Mouse (Mus musculus) hindbrain, embryonic 12.5 days (tissue): ENCODE data around the gene Aak1. TPM values are rescaled to one million over a fixed set of nuclear protein-coding genes. Genes with fewer than 3 reads are reported as not detected.

ENCODE experiments used
- ATAC-seq: fragments of 200-750 bp; cut with Nextera tagmentation; 2 replicates; pipeline ENCODE4 v1.8.0; 2017; ENCODE audit warnings: moderate TSS enrichment; ENCODE audit not compliant: low FRiP score
- H3K27ac ChIP-seq: fragments of 300-500 bp; sonication (generic); 2 replicates; pipeline ENCODE4 v1.5.1; 2016; ENCODE audit warnings: mild to moderate bottlenecking
- H3K27me3 ChIP-seq: fragments of 300-500 bp; sonication (generic); 2 replicates; pipeline ENCODE4 v1.6.1; 2016; ENCODE audit warnings: mild to moderate bottlenecking
- H3K36me3 ChIP-seq: fragments of 300-500 bp; sonication (generic); 2 replicates; pipeline ENCODE4 v1.6.1; 2016; ENCODE audit warnings: mild to moderate bottlenecking
- H3K4me1 ChIP-seq: fragments of 300-500 bp; sonication (generic); 2 replicates; pipeline ENCODE4 v1.6.1; 2016
- H3K4me2 ChIP-seq: fragments of 300-500 bp; sonication (generic); replicated peaks from 2 replicates; pipeline ENCODE4 v1.6.1; 2016; ENCODE audit warnings: mild to moderate bottlenecking
- H3K4me3 ChIP-seq: fragments of 300-500 bp; sonication (generic); 2 replicates; pipeline ENCODE4 v1.5.1; 2016; ENCODE audit warnings: mild to moderate bottlenecking
- H3K9ac ChIP-seq: fragments of 300-500 bp; sonication (generic); 2 replicates; pipeline ENCODE4 v1.6.1; 2016; ENCODE audit warnings: mild to moderate bottlenecking, moderate library complexity
- H3K9me3 ChIP-seq: fragments of 300-500 bp; sonication (generic); replicated peaks from 2 replicates; pipeline ENCODE4 v1.6.1; 2016; ENCODE audit warnings: mild to moderate bottlenecking
- WGBS: fragments of 180-500 bp; shearing (Covaris S2); methylation state at CpG from one replicate; pipeline ENCODE4 v1.1.7; 2016; 5-methylcytosine and 5-hydroxymethylcytosine counted together
- polyA plus RNA-seq: library from polyadenylated mRNA; unstranded; fragments of >200 nt; fragmentation: Nextera tagmentation; extraction: Ambion mirVana; gene quantifications from 2 replicates; pipeline ENCODE4 v1.2.1, GENCODE M21; 2016

The Aak1 gene
- polyA plus RNA-seq = 37.0 and 47.6 TPM in 2 replicates

DNA sequence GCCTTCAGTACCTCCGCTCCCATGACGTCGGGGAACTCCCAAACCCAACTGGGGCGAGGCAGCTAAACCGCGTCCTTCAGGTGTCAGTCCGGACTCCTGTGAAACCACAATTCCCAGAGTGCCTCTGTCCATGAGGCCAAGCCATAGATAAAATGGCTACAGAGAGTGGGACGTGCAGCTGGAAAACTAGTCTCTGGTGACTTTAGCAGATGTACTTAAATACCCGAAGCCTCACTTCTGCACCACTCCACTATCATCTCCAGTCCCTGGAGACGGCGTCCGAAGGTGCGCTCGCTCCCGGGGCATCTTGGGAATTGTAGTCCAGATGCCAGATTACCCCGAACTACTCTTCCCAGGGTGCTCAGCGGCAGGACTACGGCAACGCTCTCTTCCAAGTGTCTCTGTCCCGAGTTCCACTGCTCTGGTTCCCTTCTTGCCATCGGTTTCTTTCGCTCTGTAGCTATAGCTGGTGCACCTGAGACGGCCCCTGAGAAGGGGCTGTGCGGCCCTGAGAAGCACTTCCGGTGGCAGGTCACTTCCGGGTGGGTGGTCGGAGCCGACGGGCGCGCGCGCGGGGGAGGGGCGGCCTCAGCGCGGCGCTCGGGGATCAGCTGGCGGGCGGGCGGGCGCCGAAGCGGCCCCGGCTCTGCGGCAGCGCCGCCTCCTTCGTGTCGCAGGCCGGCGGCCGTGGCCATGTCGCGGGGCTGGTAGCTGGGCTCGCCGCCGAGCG lies at the start of gene Aak1:
Aak1 (plus strand) TSS at position 603 of the 730 bp plus-strand sequence.
- ATAC-seq = peak; percentile 94
- H3K4me2 ChIP-seq = peak within 1 kb of the TSS; percentile 88
- H3K9ac ChIP-seq = peak within 1 kb of the TSS; percentile 81
- no peaks in the 10 kb centered on the region for H3K9me3 ChIP-seq
- H3K4me1 ChIP-seq = peaks cover 37% of the 10 kb centered on the region
- peak within 1 kb of the TSS; percentile 75 for H3K4me3 ChIP-seq
- under 1% methylated on average over 50 of the region's 60 CpGs for WGBS
- H3K27ac ChIP-seq = peak within 1 kb of the TSS; percentile 97
- H3K36me3 ChIP-seq = 0 out of 2 replicates have a peak, but pooled peaks cover 2% of the 10 kb centered on the region
- no peaks in the 10 kb centered on the region for H3K27me3 ChIP-seq

GRCm38 (mm10) chr6:86800467-86800866 lies 48.9 kb upstream of the Aak1 start:
- no peaks in the 10 kb centered on the region for H3K9me3 ChIP-seq
- H3K4me3 ChIP-seq = no peak overlapping the region
- no peaks in the 10 kb centered on the region for H3K4me1 ChIP-seq
- no peak overlapping the region for H3K4me2 ChIP-seq
- H3K9ac ChIP-seq = no peak overlapping the region
- H3K36me3 ChIP-seq = no peaks in the 10 kb centered on the region
- peaks cover 1% of the 10 kb centered on the region; the same call in 1 of the 2 replicates for H3K27me3 ChIP-seq
- WGBS = 88% methylated on average over 3 of the region's 3 CpGs
- ATAC-seq = no peak
- H3K27ac ChIP-seq = no peak overlapping the region

GRCm38 (mm10) chr6:86801431-86801830 lies 47.9 kb upstream of the Aak1 start:
- H3K36me3 ChIP-seq = no peaks in the 10 kb centered on the region
- no peaks in the 10 kb centered on the region for H3K4me1 ChIP-seq
- H3K4me3 ChIP-seq = no peak overlapping the region
- H3K9ac ChIP-seq = no peak overlapping the region
- H3K27me3 ChIP-seq = no peaks in the 10 kb centered on the region
- no peak for ATAC-seq
- H3K27ac ChIP-seq = no peak overlapping the region
- no peak overlapping the region for H3K4me2 ChIP-seq
- WGBS = 42% methylated on average over 11 of the region's 11 CpGs
- no peaks in the 10 kb centered on the region for H3K9me3 ChIP-seq

- Histone ChIP-seq H3K4me3 (no peak overlapping the region), H3K9me3 (no peaks in the 10 kb centered on the region), H3K27me3 (0 out of 2 replicates have a peak, but pooled peaks cover 3% of the 10 kb centered on the region), H3K27ac (no peak overlapping the region), H3K4me1 (no peaks in the 10 kb centered on the region), H3K36me3 (no peaks in the 10 kb centered on the region), H3K4me2 (no peak overlapping the region), H3K9ac (no peak overlapping the region)
- 71% methylated on average over 3 of the region's 3 CpGs for WGBS
- ATAC-seq = no peak
Measured at GRCm38 (mm10) chr6:86804646-86805045, 44.7 kb upstream of the Aak1 start.

DNA sequence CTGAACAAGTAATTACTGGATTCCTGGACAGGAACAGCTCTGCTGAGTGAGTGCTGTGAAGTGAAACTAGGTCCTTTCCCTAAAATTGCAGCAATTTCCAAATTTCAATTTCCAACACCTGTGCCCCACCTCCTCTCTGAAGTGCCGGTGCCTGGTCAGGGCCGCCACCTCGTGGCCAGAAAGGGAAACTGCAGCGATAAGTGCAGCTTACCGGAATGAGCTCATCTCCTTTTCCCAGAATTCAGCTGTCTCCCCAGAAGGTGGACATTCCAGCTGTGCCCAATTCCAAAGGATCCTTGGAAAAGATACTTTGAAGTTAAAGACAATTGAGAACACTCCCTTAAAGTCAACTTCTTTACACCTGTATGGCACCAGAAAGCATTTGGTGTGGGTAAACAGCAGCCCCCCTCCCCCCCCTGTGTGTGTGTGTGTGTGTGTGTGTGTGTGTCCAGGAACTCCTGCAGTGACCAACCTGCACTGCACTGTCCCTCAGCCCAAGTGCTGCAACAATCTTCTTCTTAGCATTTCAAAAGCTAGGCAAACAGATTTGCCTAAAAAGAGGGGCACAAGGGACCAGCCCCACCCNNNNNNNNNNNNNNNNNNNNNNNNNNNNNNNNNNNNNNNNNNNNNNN lies 42.7 kb upstream of the Aak1 start:
- WGBS = 5% methylated on average over 5 of the region's 5 CpGs
- Histone ChIP-seq H3K27me3 (0 out of 2 replicates have a peak, but pooled peaks cover 3% of the 10 kb centered on the region), H3K4me2 (no peak overlapping the region), H3K27ac (no peak overlapping the region), H3K9ac (no peak overlapping the region), H3K9me3 (no peaks in the 10 kb centered on the region), H3K4me1 (no peaks in the 10 kb centered on the region), H3K4me3 (no peak overlapping the region), H3K36me3 (no peaks in the 10 kb centered on the region)
- ATAC-seq = no peak

- Histone ChIP-seq H3K4me1 (peaks cover 11% of the 10 kb centered on the region), H3K9ac (no peak overlapping the region), H3K36me3 (no peaks in the 10 kb centered on the region), H3K4me2 (no peak overlapping the region), H3K27ac (no peak overlapping the region), H3K9me3 (no peaks in the 10 kb centered on the region), H3K27me3 (no peaks in the 10 kb centered on the region), H3K4me3 (no peak overlapping the region)
- WGBS = 65% methylated on average over 4 of the region's 4 CpGs
- ATAC-seq = no peak
Measured at GRCm38 (mm10) chr6:86812919-86813318, 36.4 kb upstream of the Aak1 start.

DNA sequence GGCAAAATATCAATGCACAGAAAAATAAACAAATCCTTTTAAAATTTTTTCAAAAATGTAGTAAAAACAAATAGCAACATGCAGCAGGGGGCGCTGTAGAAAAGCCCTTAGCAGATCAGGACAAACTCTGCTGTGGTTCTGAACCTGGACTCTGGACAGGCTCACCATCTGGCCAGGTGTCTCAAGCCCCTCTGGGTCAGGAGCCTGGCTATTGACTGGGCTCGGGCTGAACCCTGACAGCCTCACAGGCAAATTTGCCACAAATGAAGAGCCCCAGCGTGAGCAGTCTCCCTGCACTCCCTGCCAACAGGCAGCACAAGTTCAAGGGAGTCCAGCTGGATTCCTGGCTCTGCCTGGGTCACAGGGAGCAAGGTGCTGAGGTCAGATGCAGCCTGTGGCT lies 36.0 kb upstream of the Aak1 start:
- WGBS = 24% methylated on average over 3 of the region's 3 CpGs
- H3K4me3 ChIP-seq = no peak overlapping the region
- peaks cover 11% of the 10 kb centered on the region for H3K4me1 ChIP-seq
- H3K4me2 ChIP-seq = no peak overlapping the region
- H3K27ac ChIP-seq = no peak overlapping the region
- no peaks in the 10 kb centered on the region for H3K36me3 ChIP-seq
- H3K9ac ChIP-seq = no peak overlapping the region
- ATAC-seq = no peak
- no peaks in the 10 kb centered on the region for H3K27me3 ChIP-seq
- H3K9me3 ChIP-seq = no peaks in the 10 kb centered on the region

GRCm38 (mm10) chr6:86814926-86815325 lies 34.4 kb upstream of the Aak1 start:
- no peaks in the 10 kb centered on the region for H3K36me3 ChIP-seq
- H3K4me2 ChIP-seq = peak overlapping the region; percentile 21
- ATAC-seq = no peak
- no peaks in the 10 kb centered on the region for H3K9me3 ChIP-seq
- peaks cover 11% of the 10 kb centered on the region for H3K4me1 ChIP-seq
- H3K9ac ChIP-seq = no peak overlapping the region
- H3K27ac ChIP-seq = no peak overlapping the region
- H3K4me3 ChIP-seq = no peak overlapping the region
- H3K27me3 ChIP-seq = no peaks in the 10 kb centered on the region
- 36% methylated on average over 3 of the region's 3 CpGs for WGBS

- no peak overlapping the region for H3K4me3 ChIP-seq
- H3K9me3 ChIP-seq = no peaks in the 10 kb centered on the region
- no peak for ATAC-seq
- H3K4me1 ChIP-seq = peaks cover 11% of the 10 kb centered on the region
- H3K9ac ChIP-seq = no peak overlapping the region
- no peaks in the 10 kb centered on the region for H3K36me3 ChIP-seq
- WGBS = 7% methylated on average over 7 of the region's 7 CpGs
- no peak overlapping the region for H3K27ac ChIP-seq
- H3K27me3 ChIP-seq = no peaks in the 10 kb centered on the region
- peak overlapping the region; percentile 21 for H3K4me2 ChIP-seq
Measured at GRCm38 (mm10) chr6:86815436-86815835, 33.9 kb upstream of the Aak1 start.

- 20% methylated on average over 8 of the region's 8 CpGs for WGBS
- H3K4me3 ChIP-seq = no peak overlapping the region
- H3K9ac ChIP-seq = no peak overlapping the region
- H3K4me2 ChIP-seq = no peak overlapping the region
- ATAC-seq = no peak
- H3K27ac ChIP-seq = no peak overlapping the region
- no peaks in the 10 kb centered on the region for H3K9me3 ChIP-seq
- H3K27me3 ChIP-seq = no peaks in the 10 kb centered on the region
- H3K36me3 ChIP-seq = no peaks in the 10 kb centered on the region
- H3K4me1 ChIP-seq = peaks cover 11% of the 10 kb centered on the region
Measured at GRCm38 (mm10) chr6:86816586-86816985, 32.7 kb upstream of the Aak1 start.

- H3K36me3 ChIP-seq = no peaks in the 10 kb centered on the region
- no peak overlapping the region for H3K4me3 ChIP-seq
- no peak for ATAC-seq
- peaks cover 14% of the 10 kb centered on the region for H3K4me1 ChIP-seq
- H3K27ac ChIP-seq = no peak overlapping the region
- H3K9ac ChIP-seq = no peak overlapping the region
- H3K9me3 ChIP-seq = no peaks in the 10 kb centered on the region
- peaks cover 13% of the 10 kb centered on the region for H3K27me3 ChIP-seq
- H3K4me2 ChIP-seq = no peak overlapping the region
- WGBS = 86% methylated on average over 4 of the region's 4 CpGs
Measured at GRCm38 (mm10) chr6:86818914-86819313, 30.4 kb upstream of the Aak1 start.

DNA sequence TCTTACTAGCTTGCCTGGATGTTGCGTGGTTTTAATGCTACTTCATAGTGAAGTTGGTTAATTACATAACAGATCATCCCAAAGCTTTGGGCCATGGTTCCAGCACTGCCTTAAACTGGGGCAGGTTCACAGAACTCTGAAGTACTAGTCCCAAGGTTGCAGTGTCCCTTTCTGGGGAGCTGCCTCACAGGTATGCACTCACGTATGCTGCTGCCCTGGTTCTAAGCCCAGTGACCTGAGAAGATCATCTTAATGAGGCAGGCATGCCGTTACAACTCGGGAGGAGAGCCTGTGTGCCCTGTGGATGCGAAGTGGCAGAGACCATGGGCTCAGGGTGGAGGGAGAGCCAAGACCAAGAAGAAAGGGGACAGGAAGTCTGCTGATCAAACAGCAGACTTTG lies 29.4 kb upstream of the Aak1 start:
- ATAC-seq = no peak
- no peak overlapping the region for H3K4me3 ChIP-seq
- H3K27me3 ChIP-seq = peaks cover 13% of the 10 kb centered on the region
- no peaks in the 10 kb centered on the region for H3K9me3 ChIP-seq
- no peak overlapping the region for H3K4me2 ChIP-seq
- 86% methylated on average over 5 of the region's 5 CpGs for WGBS
- H3K9ac ChIP-seq = no peak overlapping the region
- peaks cover 13% of the 10 kb centered on the region for H3K4me1 ChIP-seq
- no peak overlapping the region for H3K27ac ChIP-seq
- no peaks in the 10 kb centered on the region for H3K36me3 ChIP-seq

DNA sequence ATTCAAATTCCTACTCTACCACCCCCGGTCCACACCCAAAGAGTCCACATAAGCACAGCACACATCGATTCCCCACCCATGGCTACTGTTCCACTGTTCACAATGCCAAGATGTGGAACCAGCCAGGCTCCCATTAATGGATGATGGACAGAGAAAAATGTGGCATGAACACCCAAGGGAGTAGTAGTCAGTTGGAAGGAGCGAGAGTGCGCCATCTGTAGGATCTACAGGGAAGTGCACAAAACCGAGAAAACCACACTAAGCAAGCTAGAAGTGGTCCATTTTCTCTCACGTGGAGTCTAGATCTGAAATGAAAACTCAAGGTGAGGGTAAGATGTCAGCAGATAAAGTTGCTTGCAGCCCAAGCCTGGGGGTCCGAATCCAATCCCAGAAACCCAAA lies 28.6 kb upstream of the Aak1 start:
- ATAC-seq = no peak
- peaks cover 5% of the 10 kb centered on the region for H3K4me1 ChIP-seq
- H3K9ac ChIP-seq = no peak overlapping the region
- H3K27me3 ChIP-seq = peaks cover 13% of the 10 kb centered on the region
- no peak overlapping the region for H3K4me2 ChIP-seq
- no peak overlapping the region for H3K4me3 ChIP-seq
- H3K36me3 ChIP-seq = no peaks in the 10 kb centered on the region
- no peaks in the 10 kb centered on the region for H3K9me3 ChIP-seq
- WGBS = 61% methylated on average over 7 of the region's 7 CpGs
- H3K27ac ChIP-seq = no peak overlapping the region
